Mouse (Mus musculus): ENCODE data around the gene Cebpb.

- no peak for TF ChIP-seq POLR2A (IDR thresholded peaks at IDR 0.05; ENCODE audit: low read depth, low read length)
- no peak for TF ChIP-seq CTCF (IDR thresholded peaks at IDR 0.05; ENCODE audit: extremely low read depth, insufficient read length, insufficient replicate concordance, low read depth, low read length)
These were observed 30.7 kb upstream of the Cebpb start for GRCm38 (mm10) chr2:167657973-167658372.

Measured in small intestine, adult 2 months (tissue).